Mouse (Mus musculus) kidney, embryonic 15.5 days (tissue): ENCODE data around the gene Palm3. TPM values are rescaled to one million over a fixed set of nuclear protein-coding genes. Genes with fewer than 3 reads are reported as not detected.

Experiments
- ATAC-seq: fragments of 200-750 bp; cut with Nextera tagmentation; replicated peaks from 2 replicates; pipeline ENCODE4 v1.8.0; 2017; ENCODE audit warnings: moderate TSS enrichment; ENCODE audit not compliant: low FRiP score
- H3K27ac ChIP-seq: fragments of 300-500 bp; sonication (generic); 2 replicates; pipeline ENCODE4 v1.5.1; 2015; ENCODE audit warnings: mild to moderate bottlenecking, inconsistent platforms
- H3K27me3 ChIP-seq: fragments of 300-500 bp; sonication (generic); 2 replicates; pipeline ENCODE4 v1.6.1; 2015; ENCODE audit warnings: inconsistent platforms
- H3K36me3 ChIP-seq: fragments of 300-500 bp; sonication (generic); 2 replicates; pipeline ENCODE4 v1.6.1; 2015; ENCODE audit warnings: inconsistent platforms
- H3K4me1 ChIP-seq: fragments of 300-500 bp; sonication (generic); 2 replicates; pipeline ENCODE4 v1.6.1; 2015; ENCODE audit warnings: inconsistent platforms
- H3K4me2 ChIP-seq: fragments of 300-500 bp; sonication (generic); 2 replicates; pipeline ENCODE4 v1.6.1; 2015; ENCODE audit warnings: moderate library complexity, mild to moderate bottlenecking, inconsistent platforms
- H3K4me3 ChIP-seq: fragments of 300-500 bp; sonication (generic); replicated peaks from 2 replicates; pipeline ENCODE4 v1.5.1; 2015; ENCODE audit warnings: mild to moderate bottlenecking, inconsistent platforms
- H3K9ac ChIP-seq: fragments of 300-500 bp; sonication (generic); 2 replicates; pipeline ENCODE4 v1.6.1; 2015; ENCODE audit warnings: mild to moderate bottlenecking, inconsistent platforms
- H3K9me3 ChIP-seq: fragments of 300-500 bp; sonication (generic); replicated peaks from 2 replicates; pipeline ENCODE4 v1.6.1; 2016; ENCODE audit warnings: inconsistent platforms
- WGBS: fragments of 180-500 bp; shearing (Covaris S2); methylation state at CpG from one replicate; pipeline ENCODE4 v1.1.7; 2015; ENCODE audit warnings: mixed read lengths; 5-methylcytosine and 5-hydroxymethylcytosine counted together
- polyA plus RNA-seq: library from polyadenylated mRNA; unstranded; fragments of >200 nt; fragmentation: Nextera tagmentation; extraction: Ambion mirVana; gene quantifications from 2 replicates; pipeline ENCODE4 v1.2.1, GENCODE M21; 2015

Gene Palm3
- polyA plus RNA-seq = 14.8 and 15.1 TPM in 2 replicates

- H3K27ac ChIP-seq = peak within 1 kb of the TSS; percentile 86
- peak within 1 kb of the TSS; percentile 39; the same call in 1 of the 2 replicates for H3K9ac ChIP-seq
- H3K9me3 ChIP-seq = no peaks in the 10 kb centered on the region
- ATAC-seq = peak; percentile 86
- H3K27me3 ChIP-seq = peaks cover 13% of the 10 kb centered on the region; the same call in 1 of the 2 replicates
- WGBS = 3% methylated on average over 17 of the region's 18 CpGs
- H3K4me3 ChIP-seq = peak within 1 kb of the TSS; percentile 40
- H3K36me3 ChIP-seq = no peaks in the 10 kb centered on the region
- peak within 1 kb of the TSS; percentile 59 for H3K4me2 ChIP-seq
- H3K4me1 ChIP-seq = peaks cover 62% of the 10 kb centered on the region
Observed at GRCm38 (mm10) chr8:84021096-84021495, at the start of gene Palm3. TSS of gene Palm3 (plus strand) at chr8:84021471.

DNA sequence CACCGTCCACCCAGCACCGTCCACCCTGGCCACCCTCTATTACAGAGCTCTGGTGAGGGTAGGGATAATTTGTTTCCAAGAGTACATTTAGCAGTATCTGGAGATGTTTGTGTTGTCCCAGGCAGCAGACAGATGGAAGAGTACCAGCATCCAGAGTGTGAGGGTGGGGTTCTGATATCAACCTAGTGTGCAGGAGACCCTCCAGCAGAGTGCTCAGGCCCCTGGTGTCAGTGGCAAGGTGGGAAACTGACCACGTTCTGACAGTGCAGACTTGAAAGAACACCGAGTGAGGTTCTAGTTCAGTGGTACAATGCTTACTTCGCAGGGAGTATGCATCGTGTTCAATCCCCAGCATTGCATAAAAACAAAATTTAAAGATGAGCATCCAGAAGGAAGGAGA is 49.6 kb upstream of the Palm3 start:
- 79% methylated on average over 6 of the region's 6 CpGs for WGBS
- H3K27me3 ChIP-seq = no peaks in the 10 kb centered on the region
- H3K4me2 ChIP-seq = peak overlapping the region; percentile 85
- no peaks in the 10 kb centered on the region for H3K9me3 ChIP-seq
- H3K9ac ChIP-seq = peak overlapping the region; percentile 63
- peak overlapping the region; percentile 75; the same call in 1 of the 2 replicates for H3K27ac ChIP-seq
- peak overlapping the region; percentile 99 for H3K4me3 ChIP-seq
- peaks cover 31% of the 10 kb centered on the region for H3K36me3 ChIP-seq
- peaks cover 28% of the 10 kb centered on the region for H3K4me1 ChIP-seq
- ATAC-seq = no peak

DNA sequence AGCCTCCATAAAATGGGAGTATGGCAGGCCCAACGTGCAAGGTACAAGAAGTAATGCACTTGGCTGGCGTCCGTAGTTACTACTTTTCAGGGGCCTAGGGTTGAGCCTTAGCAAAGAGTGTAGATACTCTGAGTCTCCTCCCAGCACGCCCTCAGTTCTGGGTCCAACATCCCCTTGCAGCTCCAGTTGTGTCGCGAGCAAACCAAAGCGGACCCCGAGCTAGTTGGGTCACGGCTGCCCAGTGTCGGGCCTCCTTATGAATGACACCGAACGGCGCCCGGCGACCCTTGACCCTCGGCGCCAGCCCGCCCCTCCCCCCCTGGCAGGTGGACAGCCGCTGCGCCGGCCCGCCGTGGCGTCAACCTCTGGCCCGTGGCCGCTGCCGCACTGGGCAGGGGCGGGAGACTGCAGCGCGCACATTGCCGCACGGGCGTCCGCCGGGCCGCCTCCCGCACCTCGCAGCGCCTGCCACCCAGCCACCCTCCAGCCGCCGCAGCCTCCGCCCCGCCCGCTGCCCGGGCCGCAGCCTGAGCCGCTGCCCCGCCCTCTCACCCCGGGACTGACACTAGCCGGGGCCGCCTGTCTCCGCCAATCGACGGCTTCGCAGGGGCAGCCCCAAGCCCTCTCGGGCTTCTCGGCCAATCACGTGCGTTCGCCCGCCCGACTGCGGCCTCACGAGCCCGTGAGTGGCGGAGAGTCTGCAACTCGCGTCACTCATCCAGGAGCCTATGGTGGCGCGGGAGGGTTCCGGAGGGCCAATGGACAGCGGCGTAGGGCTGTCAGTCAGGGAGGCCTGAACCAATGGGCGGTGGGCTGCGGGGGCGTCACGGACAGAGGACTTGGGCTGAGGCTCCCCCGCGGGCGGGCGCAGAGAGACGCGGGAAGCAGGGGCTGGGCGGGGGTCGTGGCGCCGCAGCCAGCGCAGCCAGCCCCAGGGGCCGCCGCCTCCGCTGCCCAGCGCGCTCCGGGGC is 48.8 kb upstream of the Palm3 start, which contains the start of gene Prkaca:
Gene Prkaca, plus strand, starts transcription at position 844 of the 971 bp plus-strand sequence.
- Histone ChIP-seq H3K27ac (peak within 1 kb of the TSS; percentile 80), H3K4me1 (peaks cover 35% of the 10 kb centered on the region), H3K4me3 (peak within 1 kb of the TSS; percentile 99), H3K9me3 (no peaks in the 10 kb centered on the region), H3K27me3 (no peaks in the 10 kb centered on the region), H3K9ac (peak within 1 kb of the TSS; percentile 94), H3K4me2 (peak within 1 kb of the TSS; percentile 95), H3K36me3 (peaks cover 23% of the 10 kb centered on the region)
- ATAC-seq = peak; percentile 100
- under 1% methylated on average over 71 of the region's 94 CpGs for WGBS

- no peak; the same call in 1 of the 2 replicates for ATAC-seq
- H3K27me3 ChIP-seq = no peaks in the 10 kb centered on the region
- 2% methylated on average over 37 of the region's 37 CpGs for WGBS
Observed at GRCm38 (mm10) chr8:83973161-83974031, 47.9 kb upstream of the Palm3 start.

GRCm38 (mm10) chr8:83974521-83974920 is 46.8 kb upstream of the Palm3 start:
- no peak for ATAC-seq
- Histone ChIP-seq H3K9ac (peak overlapping the region; percentile 94; the same call in 1 of the 2 replicates), H3K4me3 (peak overlapping the region; percentile 99), H3K36me3 (peaks cover 7% of the 10 kb centered on the region), H3K27me3 (no peaks in the 10 kb centered on the region), H3K4me2 (peak overlapping the region; percentile 95), H3K27ac (no peak overlapping the region), H3K4me1 (peaks cover 47% of the 10 kb centered on the region), H3K9me3 (no peaks in the 10 kb centered on the region)
- 85% methylated on average over 4 of the region's 4 CpGs for WGBS

More at GRCm38 (mm10) chr8:83973161-83974031, 47.9 kb upstream of the Palm3 start:
- Histone ChIP-seq H3K4me1 (peaks cover 45% of the 10 kb centered on the region), H3K27ac (peak overlapping the region; percentile 80), H3K4me3 (peak overlapping the region; percentile 99), H3K9me3 (no peaks in the 10 kb centered on the region), H3K9ac (peak overlapping the region; percentile 94), H3K4me2 (peak overlapping the region; percentile 95), H3K36me3 (peaks cover 13% of the 10 kb centered on the region)

GRCm38 (mm10) chr8:83976101-83976630 is 45.1 kb upstream of the Palm3 start:
- H3K36me3 ChIP-seq = peaks cover 14% of the 10 kb centered on the region
- H3K9me3 ChIP-seq = no peaks in the 10 kb centered on the region
- ATAC-seq = no peak
- no peak overlapping the region for H3K27ac ChIP-seq
- H3K4me3 ChIP-seq = no peak overlapping the region
- H3K4me2 ChIP-seq = no peak overlapping the region
- no peak overlapping the region for H3K9ac ChIP-seq
- H3K4me1 ChIP-seq = peaks cover 47% of the 10 kb centered on the region
- H3K27me3 ChIP-seq = no peaks in the 10 kb centered on the region
- 76% methylated on average over 4 of the region's 4 CpGs for WGBS

- no peak overlapping the region for H3K9ac ChIP-seq
- no peak overlapping the region for H3K4me3 ChIP-seq
- 84% methylated on average over 5 of the region's 5 CpGs for WGBS
- no peak overlapping the region for H3K4me2 ChIP-seq
- no peaks in the 10 kb centered on the region for H3K9me3 ChIP-seq
- no peak for ATAC-seq
- peaks cover 43% of the 10 kb centered on the region for H3K4me1 ChIP-seq
- peak overlapping the region; percentile 57; the same call in 1 of the 2 replicates for H3K27ac ChIP-seq
- H3K27me3 ChIP-seq = no peaks in the 10 kb centered on the region
- peaks cover 21% of the 10 kb centered on the region for H3K36me3 ChIP-seq
Observed at GRCm38 (mm10) chr8:83976779-83977350, 44.4 kb upstream of the Palm3 start.

- Histone ChIP-seq H3K36me3 (peaks cover 28% of the 10 kb centered on the region), H3K4me1 (peaks cover 41% of the 10 kb centered on the region), H3K9me3 (no peaks in the 10 kb centered on the region), H3K4me3 (no peak overlapping the region), H3K27ac (peak overlapping the region; percentile 57), H3K27me3 (no peaks in the 10 kb centered on the region), H3K4me2 (no peak overlapping the region), H3K9ac (no peak overlapping the region)
- ATAC-seq = no peak
- WGBS = 53% methylated on average over 6 of the region's 6 CpGs
Observed at GRCm38 (mm10) chr8:83977646-83978045, 43.6 kb upstream of the Palm3 start.

DNA sequence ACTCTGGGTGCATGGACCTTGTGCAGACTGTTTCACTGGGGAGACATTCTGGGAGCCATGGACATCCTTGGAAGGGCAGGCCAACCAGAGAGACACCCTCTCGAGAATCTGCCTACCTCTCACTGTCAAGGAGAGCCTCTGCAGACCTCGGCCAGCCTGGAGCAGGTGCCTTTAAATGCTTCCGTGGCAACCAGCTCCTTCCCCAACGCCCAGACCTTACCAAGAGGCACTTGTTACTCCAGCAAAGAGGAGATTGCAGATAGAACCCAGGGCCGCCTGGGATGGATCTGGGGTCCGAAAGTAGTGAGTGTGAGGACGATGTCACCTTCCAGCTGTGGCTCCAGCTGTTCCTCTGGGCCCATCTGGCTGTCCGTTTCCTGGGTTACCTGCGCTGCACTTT is 43.1 kb upstream of the Palm3 start:
- no peak for ATAC-seq
- 70% methylated on average over 9 of the region's 9 CpGs for WGBS
- no peak overlapping the region for H3K9ac ChIP-seq
- H3K4me1 ChIP-seq = peaks cover 40% of the 10 kb centered on the region
- no peaks in the 10 kb centered on the region for H3K27me3 ChIP-seq
- H3K9me3 ChIP-seq = no peaks in the 10 kb centered on the region
- H3K27ac ChIP-seq = peak overlapping the region; percentile 57; the same call in 1 of the 2 replicates
- H3K4me3 ChIP-seq = no peak overlapping the region
- peaks cover 34% of the 10 kb centered on the region for H3K36me3 ChIP-seq
- no peak overlapping the region for H3K4me2 ChIP-seq

GRCm38 (mm10) chr8:83980250-83980649 is 41.0 kb upstream of the Palm3 start:
- no peak for ATAC-seq
- H3K4me1 ChIP-seq = peaks cover 22% of the 10 kb centered on the region
- 85% methylated on average over 1 of the region's 1 CpGs for WGBS
- no peaks in the 10 kb centered on the region for H3K9me3 ChIP-seq
- H3K9ac ChIP-seq = no peak overlapping the region
- no peak overlapping the region for H3K27ac ChIP-seq
- H3K4me2 ChIP-seq = no peak overlapping the region
- H3K4me3 ChIP-seq = no peak overlapping the region
- no peaks in the 10 kb centered on the region for H3K27me3 ChIP-seq
- peaks cover 53% of the 10 kb centered on the region for H3K36me3 ChIP-seq

GRCm38 (mm10) chr8:83980845-83981244 is 40.4 kb upstream of the Palm3 start:
- Histone ChIP-seq H3K36me3 (peaks cover 58% of the 10 kb centered on the region), H3K4me1 (peaks cover 22% of the 10 kb centered on the region), H3K27ac (no peak overlapping the region), H3K4me2 (no peak overlapping the region), H3K4me3 (no peak overlapping the region), H3K9me3 (no peaks in the 10 kb centered on the region), H3K9ac (no peak overlapping the region), H3K27me3 (no peaks in the 10 kb centered on the region)
- WGBS = 88% methylated on average over 8 of the region's 8 CpGs
- ATAC-seq = no peak
